Mouse (Mus musculus) adrenal gland, adult 18-20 months (tissue): ENCODE measurements at regions not wholly inside any gene's neighbourhood (a gene's known extent, or its start where the extent isn't known, plus 50 kb on each side); places are given as distances from the start of the nearest gene placed in this dataset.
A peak's percentile ranks its signal among the peaks of the same experiment; 100 is the strongest.

Experiments
- DNase-seq, 2 experiments: peaks; one replicate each; pipeline ENCODE4 v3.0.0; 2021 to 2022; ENCODE audit warnings: low spot score in 2 of 2

- peak; percentile 80 to 84 for DNase-seq
Observed at GRCm38 (mm10) chr5:118879808-118880478, 319.5 kb downstream of the Med13l start.

GRCm38 (mm10) chr5:118880546-118880945 lies 320.1 kb downstream of the Med13l start:
- DNase-seq: peak; percentile 30 to 43

GRCm38 (mm10) chr5:118881886-118882285 lies 321.4 kb downstream of the Med13l start:
- no peak for DNase-seq

GRCm38 (mm10) chr5:118888131-118888530 lies 327.7 kb downstream of the Med13l start:
- DNase-seq: no peak

GRCm38 (mm10) chr5:118891131-118891530 lies 330.7 kb downstream of the Med13l start:
- DNase-seq: no peak

- no peak for DNase-seq
Observed at GRCm38 (mm10) chr5:118908224-118908623, 347.7 kb downstream of the Med13l start.

- no peak for DNase-seq
Observed at GRCm38 (mm10) chr5:118909756-118910155, 349.3 kb downstream of the Med13l start.

GRCm38 (mm10) chr5:118914191-118914750 lies 353.8 kb downstream of the Med13l start:
- no peak for DNase-seq

GRCm38 (mm10) chr5:118923357-118923756 lies 362.9 kb downstream of the Med13l start:
- no peak for DNase-seq

GRCm38 (mm10) chr5:118929037-118929436 lies 368.6 kb downstream of the Med13l start:
- DNase-seq: no peak

- no peak for DNase-seq
Observed at GRCm38 (mm10) chr5:118929990-118930501, 369.6 kb downstream of the Med13l start.

GRCm38 (mm10) chr5:118939336-118940039 lies 379.0 kb downstream of the Med13l start:
- no peak for DNase-seq

GRCm38 (mm10) chr5:118944256-118944655 lies 383.8 kb downstream of the Med13l start:
- no peak for DNase-seq

GRCm38 (mm10) chr5:118946090-118946489 lies 385.6 kb downstream of the Med13l start:
- no peak for DNase-seq

- no peak for DNase-seq
Observed at GRCm38 (mm10) chr5:118946994-118947393, 386.5 kb downstream of the Med13l start.

- DNase-seq: no peak
Observed at GRCm38 (mm10) chr5:118948119-118948786, 387.8 kb downstream of the Med13l start.

- peak; percentile 11 to 41 for DNase-seq
Observed at GRCm38 (mm10) chr5:118951067-118951466, 390.6 kb downstream of the Med13l start.

GRCm38 (mm10) chr5:118960521-118961001 lies 400.1 kb downstream of the Med13l start:
- peak in 1 of 2 experiments; percentile 30 for DNase-seq

GRCm38 (mm10) chr5:118961091-118961490 lies 400.6 kb downstream of the Med13l start:
- peak in 1 of 2 experiments; percentile 28 for DNase-seq

GRCm38 (mm10) chr5:118962152-118962551 lies 401.7 kb downstream of the Med13l start:
- no peak for DNase-seq

- no peak for DNase-seq
Observed at GRCm38 (mm10) chr5:118963001-118963400, 402.5 kb downstream of the Med13l start.
